Comparison of ENCODE assay signal across 14 mouse cellular contexts in the genomic region with DNA sequence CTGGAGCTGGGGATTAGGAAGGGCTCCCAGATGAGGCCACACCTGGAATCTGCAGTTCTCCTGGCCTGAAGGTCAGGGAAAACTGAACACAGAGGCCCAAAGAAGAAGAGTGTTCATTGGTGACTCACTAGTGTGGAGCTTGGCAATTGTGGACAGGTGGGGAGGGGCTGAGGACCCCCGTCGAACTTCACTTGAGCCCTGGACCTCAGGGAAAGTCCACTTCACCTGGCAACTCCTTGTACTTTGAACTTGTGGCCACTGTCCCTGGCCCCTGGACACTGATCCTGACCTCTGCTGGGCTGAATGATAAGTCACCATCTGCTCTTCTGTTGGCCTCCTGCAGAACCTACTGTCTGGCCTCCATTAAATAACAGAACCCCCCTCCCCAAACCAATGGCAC. TPM values are rescaled to one million over a fixed set of nuclear protein-coding genes. Genes with fewer than 3 reads are reported as not detected.
DNase-seq lines count a peak whose midpoint lies in the region; ATAC-seq lines count a peak whose summit lies in the region.
"Had no signal": no experiment of that assay in that cellular context is flagged by ENCODE, and none has a peak within 500 bp of the region (broad histone marks: within the 10 kb centered on the region; RNA-seq: fewer than 3 reads in every experiment).

No protein-coding gene starts in this region.

- H3K36me3 ChIP-seq in kidney, embryonic 14.5 days (ENCODE audit: control insufficient read depth, insufficient read depth, low read length), result peaks cover 26% of the 10 kb centered on the region; the same call in 1 of the 2 replicates
- H3K36me3 ChIP-seq in embryonic facial prominence, embryonic 10.5 days (replicated peaks), result peaks cover 52% of the 10 kb centered on the region
- peaks cover 18% of the 10 kb centered on the region for H3K36me3 ChIP-seq in embryonic facial prominence, embryonic 12.5 days
- H3K36me3 ChIP-seq in limb, embryonic 15.5 days, result 0 out of 2 replicates have a peak, but pooled peaks cover 8% of the 10 kb centered on the region
- H3K36me3 ChIP-seq: hindbrain, embryonic 10.5 days; midbrain, embryonic 12.5 days had no signal

- H3K9ac ChIP-seq in kidney, embryonic 14.5 days (ENCODE audit: low read depth, low read length), result peak overlapping the region; percentile 92; the same call in 1 of the 2 replicates
- peak overlapping the region; percentile 91 for H3K9ac ChIP-seq in embryonic facial prominence, embryonic 12.5 days
- no peak overlapping the region for H3K9ac ChIP-seq in limb, embryonic 15.5 days
- H3K9ac ChIP-seq: midbrain, embryonic 12.5 days had no signal

- peak overlapping the region; percentile 73; the same call in 1 of the 2 replicates for H3K27ac ChIP-seq in kidney, embryonic 14.5 days (ENCODE audit: low read depth, low read length)
- peak overlapping the region; percentile 93 for H3K27ac ChIP-seq in embryonic facial prominence, embryonic 10.5 days (replicated peaks)
- H3K27ac ChIP-seq in embryonic facial prominence, embryonic 12.5 days, result peak overlapping the region; percentile 50; the same call in 1 of the 2 replicates
- no peak overlapping the region for H3K27ac ChIP-seq in limb, embryonic 15.5 days
- H3K27ac ChIP-seq: hindbrain, embryonic 10.5 days; left cerebral cortex, adult 2 months; midbrain, embryonic 12.5 days had no signal

- no peak for ATAC-seq in kidney, embryonic 14.5 days (ENCODE audit: low FRiP score, low TSS enrichment)
- no peak for ATAC-seq in embryonic facial prominence, embryonic 12.5 days (ENCODE audit: insufficient number of reproducible peaks, insufficient read depth, low FRiP score, low TSS enrichment)
- no peak for ATAC-seq in limb, embryonic 15.5 days (ENCODE audit: insufficient number of reproducible peaks, low FRiP score, low TSS enrichment, low read depth)

- peak overlapping the region; percentile 64 for H3K4me2 ChIP-seq in kidney, embryonic 14.5 days (replicated peaks; ENCODE audit: low read depth, low read length)
- H3K4me2 ChIP-seq in embryonic facial prominence, embryonic 12.5 days (replicated peaks), result peak overlapping the region; percentile 65
- H3K4me2 ChIP-seq in limb, embryonic 15.5 days, result no peak overlapping the region
- H3K4me2 ChIP-seq: midbrain, embryonic 12.5 days had no signal

- peaks cover 73% of the 10 kb centered on the region for H3K27me3 ChIP-seq in kidney, embryonic 14.5 days (ENCODE audit: control insufficient read depth, insufficient read depth, low read length)
- peaks cover 99% of the 10 kb centered on the region for H3K27me3 ChIP-seq in embryonic facial prominence, embryonic 10.5 days (replicated peaks; ENCODE audit: low read depth, poor library complexity, severe bottlenecking)
- H3K27me3 ChIP-seq in embryonic facial prominence, embryonic 12.5 days, result peaks cover 49% of the 10 kb centered on the region
- H3K27me3 ChIP-seq in limb, embryonic 15.5 days, result peaks cover 76% of the 10 kb centered on the region

- no peaks in the 10 kb centered on the region for H3K4me1 ChIP-seq in kidney, embryonic 14.5 days (ENCODE audit: control insufficient read depth, insufficient read depth, low read length)
- H3K4me1 ChIP-seq in embryonic facial prominence, embryonic 10.5 days, result peaks cover 51% of the 10 kb centered on the region
- peaks cover 17% of the 10 kb centered on the region; the same call in 1 of the 2 replicates for H3K4me1 ChIP-seq in embryonic facial prominence, embryonic 12.5 days
- peaks cover 18% of the 10 kb centered on the region for H3K4me1 ChIP-seq in limb, embryonic 15.5 days
- H3K4me1 ChIP-seq: midbrain, embryonic 12.5 days had no signal

- DNase-seq in kidney, adult 11 months, result no peak
- DNase-seq in embryonic facial prominence, embryonic 10.5 days (ENCODE audit: low spot score), result no peak
- DNase-seq in ovary, adult 18-20 months (ENCODE audit: low spot score), result no peak
- DNase-seq in frontal cortex, adult 2 months (ENCODE audit: extremely low spot score in 1 of 2, low spot score in 1 of 2), result no peak
- DNase-seq: cerebellum, postnatal 25 days; gastrocnemius, postnatal 14 days; kidney, postnatal 4 days; thymus, postnatal 36 days had no signal

- H3K9me3 ChIP-seq in kidney, embryonic 14.5 days (ENCODE audit: control insufficient read depth, low read length), result no peaks in the 10 kb centered on the region
- H3K9me3 ChIP-seq in embryonic facial prominence, embryonic 10.5 days, result no peaks in the 10 kb centered on the region
- H3K9me3 ChIP-seq in embryonic facial prominence, embryonic 12.5 days, result no peaks in the 10 kb centered on the region
- no peaks in the 10 kb centered on the region for H3K9me3 ChIP-seq in limb, embryonic 15.5 days
- H3K9me3 ChIP-seq: hindbrain, embryonic 10.5 days; midbrain, embryonic 12.5 days had no signal

- peak overlapping the region; percentile 63 for H3K4me3 ChIP-seq in kidney, embryonic 14.5 days (ENCODE audit: low read length)
- peak overlapping the region; percentile 69 for H3K4me3 ChIP-seq in embryonic facial prominence, embryonic 10.5 days
- H3K4me3 ChIP-seq in embryonic facial prominence, embryonic 12.5 days, result peak overlapping the region; percentile 57
- 0 out of 2 replicates have a peak overlapping the region, but pooled peaks have one; percentile 1 for H3K4me3 ChIP-seq in limb, embryonic 15.5 days
- H3K4me3 ChIP-seq: midbrain, embryonic 12.5 days had no signal

- 24% methylated on average over 2 of the region's 2 CpGs for WGBS in kidney, embryonic 14.5 days
- WGBS in embryonic facial prominence, embryonic 10.5 days, result 19% methylated on average over 2 of the region's 2 CpGs
- 12% methylated on average over 2 of the region's 2 CpGs for WGBS in embryonic facial prominence, embryonic 12.5 days
- 65% methylated on average over 2 of the region's 2 CpGs for WGBS in limb, embryonic 15.5 days

RNA-seq across cellular contexts. Expression of a gene that starts 5.8 kb away (rescaled TPM):
- 31.7 and 53.3 TPM in 2 replicates for polyA plus RNA-seq in kidney, embryonic 14.5 days (2014; fragmentation: Nextera tagmentation; extraction: Ambion mirVana)
- polyA plus RNA-seq in embryonic facial prominence, embryonic 10.5 days (2016; fragmentation: Nextera tagmentation; extraction: Ambion mirVana), result 58.3 and 64.8 TPM in 2 replicates
- 59.5 and 65.3 TPM in 2 replicates for polyA plus RNA-seq in embryonic facial prominence, embryonic 12.5 days (2016; fragmentation: Nextera tagmentation; extraction: Ambion mirVana)
- polyA plus RNA-seq in limb, embryonic 15.5 days (2015; fragmentation: Nextera tagmentation; extraction: Ambion mirVana), result 20.8 and 23.5 TPM in 2 replicates
- 1.8 and 2.4 TPM in 2 replicates for polyA plus RNA-seq in frontal cortex, adult 2 months (2012; rRNA removed)

Comparison
In these comparisons a context has a peak if more than half of its experiments do, and no peak if none do; other contexts are left out.
1. H3K4me3 ChIP-seq: peak in every context shown above with its lines; median percentile 69 in embryonic facial prominence, embryonic 10.5 days; 63 in kidney, embryonic 14.5 days; 57 in embryonic facial prominence, embryonic 12.5 days; 1 in limb, embryonic 15.5 days.